ENCODE assay signal across 24 mouse cellular contexts in the genomic region with DNA sequence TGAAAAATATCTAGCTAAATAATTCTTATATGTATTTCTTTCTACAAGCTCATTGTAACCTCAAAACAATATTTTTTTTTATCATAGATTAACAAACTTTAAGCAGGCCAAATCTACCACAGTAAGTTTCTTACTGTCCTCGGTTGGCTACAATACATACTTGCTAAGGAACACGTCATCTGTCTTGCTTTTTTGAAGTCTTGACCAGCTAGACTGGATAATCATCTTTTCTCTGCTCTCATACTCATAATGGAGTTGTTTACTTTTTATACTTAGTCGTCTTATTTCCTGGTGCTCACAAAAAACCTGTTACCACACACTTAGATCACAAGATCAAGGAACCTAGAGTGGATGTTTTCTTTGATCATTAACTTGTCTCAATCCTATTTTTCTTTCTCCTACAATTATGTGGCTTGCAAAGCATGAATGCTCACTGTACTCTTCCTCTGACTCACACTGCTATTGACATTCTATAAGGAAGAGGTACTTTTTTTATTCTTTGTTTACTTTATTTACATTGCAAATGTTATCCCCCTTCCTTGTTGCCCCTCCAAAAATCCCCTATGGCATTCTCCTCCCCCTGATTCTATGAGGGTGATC.
DNase-seq lines count a peak whose midpoint lies in the region; ATAC-seq and TF ChIP-seq lines count a peak whose summit lies in the region.
"Had no signal": no experiment of that assay in that cellular context is flagged by ENCODE, and none has a peak within 500 bp of the region (broad histone marks: within the 10 kb centered on the region; RNA-seq: fewer than 3 reads in every experiment).

No protein-coding gene starts in this region.

- no peak overlapping the region for H3K9ac ChIP-seq in embryonic facial prominence, embryonic 14.5 days (ENCODE audit: low read depth, low read length)
- no peak overlapping the region for H3K9ac ChIP-seq in kidney, postnatal 0 days (ENCODE audit: low read depth, low read length)
- no peak overlapping the region for H3K9ac ChIP-seq in stomach, embryonic 16.5 days (ENCODE audit: low read length)
- H3K9ac ChIP-seq in intestine, postnatal 0 days (ENCODE audit: low read depth, low read length) = no peak overlapping the region
- H3K9ac ChIP-seq: embryonic facial prominence, embryonic 15.5 days; heart, embryonic 12.5 days; heart, embryonic 15.5 days; hindbrain, embryonic 13.5 days had no signal

- H3K4me3 ChIP-seq in embryonic facial prominence, embryonic 14.5 days (ENCODE audit: low read depth, low read length) = no peak overlapping the region
- no peak overlapping the region for H3K4me3 ChIP-seq in embryonic facial prominence, embryonic 10.5 days
- H3K4me3 ChIP-seq in kidney, postnatal 0 days (replicated peaks; ENCODE audit: low read depth, low read length) = no peak overlapping the region
- no peak overlapping the region for H3K4me3 ChIP-seq in stomach, embryonic 16.5 days (replicated peaks; ENCODE audit: low read length)
- H3K4me3 ChIP-seq in intestine, postnatal 0 days (ENCODE audit: low read depth, low read length) = no peak overlapping the region
- H3K4me3 ChIP-seq: embryonic facial prominence, embryonic 15.5 days; heart, embryonic 12.5 days; heart, embryonic 15.5 days; hindbrain, embryonic 10.5 days; hindbrain, embryonic 13.5 days had no signal

- H3K27me3 ChIP-seq in embryonic facial prominence, embryonic 14.5 days (replicated peaks; ENCODE audit: control insufficient read depth, insufficient read depth, low read length) = no peaks in the 10 kb centered on the region
- H3K27me3 ChIP-seq in embryonic facial prominence, embryonic 10.5 days (replicated peaks; ENCODE audit: low read depth, poor library complexity, severe bottlenecking) = no peaks in the 10 kb centered on the region
- H3K27me3 ChIP-seq in kidney, postnatal 0 days (ENCODE audit: insufficient read depth, low read length) = no peaks in the 10 kb centered on the region
- H3K27me3 ChIP-seq in Patski = no peaks in the 10 kb centered on the region
- H3K27me3 ChIP-seq in stomach, embryonic 16.5 days (ENCODE audit: control insufficient read depth, insufficient read depth, low read length) = no peaks in the 10 kb centered on the region
- no peaks in the 10 kb centered on the region for H3K27me3 ChIP-seq in intestine, postnatal 0 days (replicated peaks; ENCODE audit: control insufficient read depth, insufficient read depth, low read length)
- H3K27me3 ChIP-seq: embryonic facial prominence, embryonic 15.5 days; heart, embryonic 12.5 days; heart, embryonic 15.5 days; hindbrain, embryonic 13.5 days had no signal

- H3K27ac ChIP-seq in embryonic facial prominence, embryonic 14.5 days (replicated peaks; ENCODE audit: low read depth, low read length) = no peak overlapping the region
- no peak overlapping the region for H3K27ac ChIP-seq in embryonic facial prominence, embryonic 10.5 days (replicated peaks)
- H3K27ac ChIP-seq in kidney, postnatal 0 days = no peak overlapping the region
- peak overlapping the region; percentile 62; the same call in 1 of the 2 replicates for H3K27ac ChIP-seq in stomach, embryonic 16.5 days (ENCODE audit: low read length)
- H3K27ac ChIP-seq in intestine, postnatal 0 days (ENCODE audit: low read depth, low read length) = no peak overlapping the region
- H3K27ac ChIP-seq: embryonic facial prominence, embryonic 15.5 days; heart, embryonic 15.5 days; hindbrain, embryonic 10.5 days; hindbrain, embryonic 13.5 days had no signal

- DNase-seq in embryonic facial prominence, embryonic 14.5 days (ENCODE audit: low spot score) = peak; percentile 11
- no peak for DNase-seq in embryonic facial prominence, embryonic 10.5 days (ENCODE audit: low spot score)
- DNase-seq in kidney, postnatal 0 days (ENCODE audit: low spot score) = peak; percentile 25
- no peak for DNase-seq in kidney, adult 8-10 months
- DNase-seq in Patski (ENCODE audit: low read depth, low spot score) = peak; percentile 54
- DNase-seq in embryo, embryonic 11 days = no peak
- DNase-seq: adrenal gland, postnatal 10 days; adrenal gland, postnatal 36 days; cerebellum, adult 18-20 months; cerebellum, adult 9-11 months; cerebellum, postnatal 25 days; gastrocnemius, postnatal 25 days; heart, adult 18-20 months; heart, postnatal 10 days; heart, postnatal 36 days had no signal

- CTCF ChIA-PET in Patski (lab: Charles Lee) = no interaction called here

- H3K9me3 ChIP-seq in embryonic facial prominence, embryonic 14.5 days (ENCODE audit: control insufficient read depth, low read length) = no peaks in the 10 kb centered on the region
- no peaks in the 10 kb centered on the region for H3K9me3 ChIP-seq in embryonic facial prominence, embryonic 10.5 days
- H3K9me3 ChIP-seq in kidney, postnatal 0 days (replicated peaks; ENCODE audit: low read length) = no peaks in the 10 kb centered on the region
- no peaks in the 10 kb centered on the region for H3K9me3 ChIP-seq in stomach, embryonic 16.5 days (replicated peaks; ENCODE audit: control insufficient read depth, low read length)
- H3K9me3 ChIP-seq in intestine, postnatal 0 days (ENCODE audit: control insufficient read depth) = no peaks in the 10 kb centered on the region
- H3K9me3 ChIP-seq: embryonic facial prominence, embryonic 15.5 days; heart, embryonic 12.5 days; heart, embryonic 15.5 days; hindbrain, embryonic 10.5 days; hindbrain, embryonic 13.5 days had no signal

- peak; percentile 47; the same call in 1 of the 2 replicates for ATAC-seq in embryonic facial prominence, embryonic 14.5 days (ENCODE audit: low read depth)
- ATAC-seq in kidney, postnatal 0 days (replicated peaks; ENCODE audit: low FRiP score, low read depth) = peak; percentile 21; the same call in 1 of the 2 replicates
- ATAC-seq in Patski = peak; percentile 88
- ATAC-seq in stomach, embryonic 16.5 days (ENCODE audit: insufficient read depth, low FRiP score) = peak; percentile 44; the same call in 1 of the 2 replicates
- no peak for ATAC-seq in intestine, postnatal 0 days
- ATAC-seq: forebrain, embryonic 14.5 days; hindbrain, embryonic 16.5 days had no signal

- H3K4me2 ChIP-seq in embryonic facial prominence, embryonic 14.5 days (ENCODE audit: low read depth, low read length) = no peak overlapping the region
- H3K4me2 ChIP-seq in kidney, postnatal 0 days (ENCODE audit: low read length) = no peak overlapping the region
- no peak overlapping the region for H3K4me2 ChIP-seq in stomach, embryonic 16.5 days (ENCODE audit: low read depth, low read length)
- no peak overlapping the region for H3K4me2 ChIP-seq in intestine, postnatal 0 days (replicated peaks; ENCODE audit: low read depth)
- H3K4me2 ChIP-seq: embryonic facial prominence, embryonic 15.5 days; heart, embryonic 12.5 days; heart, embryonic 15.5 days; hindbrain, embryonic 13.5 days had no signal

- no peaks in the 10 kb centered on the region for H3K4me1 ChIP-seq in embryonic facial prominence, embryonic 14.5 days (ENCODE audit: control insufficient read depth, insufficient read depth, low read length)
- H3K4me1 ChIP-seq in embryonic facial prominence, embryonic 10.5 days = no peaks in the 10 kb centered on the region
- no peaks in the 10 kb centered on the region for H3K4me1 ChIP-seq in kidney, postnatal 0 days (replicated peaks; ENCODE audit: insufficient read depth, low read length)
- no peaks in the 10 kb centered on the region for H3K4me1 ChIP-seq in stomach, embryonic 16.5 days (ENCODE audit: control insufficient read depth, insufficient read depth, low read length)
- no peaks in the 10 kb centered on the region for H3K4me1 ChIP-seq in intestine, postnatal 0 days (replicated peaks; ENCODE audit: control insufficient read depth, insufficient read depth, low read length)
- H3K4me1 ChIP-seq: embryonic facial prominence, embryonic 15.5 days; heart, embryonic 12.5 days; heart, embryonic 15.5 days; hindbrain, embryonic 10.5 days; hindbrain, embryonic 13.5 days had no signal

- in situ Hi-C loops in Patski (cut with MboI; ENCODE audit: low pct_unique_long_range_greater_than_20kb) = no loop called here

- no peaks in the 10 kb centered on the region for H3K36me3 ChIP-seq in embryonic facial prominence, embryonic 14.5 days (ENCODE audit: control insufficient read depth, insufficient read depth, low read length)
- H3K36me3 ChIP-seq in embryonic facial prominence, embryonic 10.5 days (replicated peaks) = no peaks in the 10 kb centered on the region
- no peaks in the 10 kb centered on the region for H3K36me3 ChIP-seq in kidney, postnatal 0 days (ENCODE audit: insufficient read depth, low read length)
- no peaks in the 10 kb centered on the region for H3K36me3 ChIP-seq in stomach, embryonic 16.5 days (ENCODE audit: control insufficient read depth, insufficient read depth, low read length)
- H3K36me3 ChIP-seq in intestine, postnatal 0 days (ENCODE audit: control insufficient read depth, insufficient read depth) = no peaks in the 10 kb centered on the region
- H3K36me3 ChIP-seq: embryonic facial prominence, embryonic 15.5 days; heart, embryonic 12.5 days; heart, embryonic 15.5 days; hindbrain, embryonic 10.5 days; hindbrain, embryonic 13.5 days had no signal

- 65% methylated on average over 3 of the region's 3 CpGs for WGBS in embryonic facial prominence, embryonic 14.5 days
- WGBS in embryonic facial prominence, embryonic 10.5 days = 82% methylated on average over 3 of the region's 3 CpGs
- whole genome bisulfite sequencing in kidney, postnatal 0 days = 65% methylated on average over 3 of the region's 3 CpGs
- WGBS in stomach, embryonic 16.5 days = 54% methylated on average over 3 of the region's 3 CpGs
- WGBS in intestine, postnatal 0 days = 65% methylated on average over 3 of the region's 3 CpGs

- TF ChIP-seq CTCF in kidney, postnatal 0 days (IDR thresholded peaks at IDR 0.05; ENCODE audit: low read depth) = no peak
- no peak for TF ChIP-seq CTCF in Patski (IDR thresholded peaks at IDR 0.05)
- TF ChIP-seq CTCF in intestine, postnatal 0 days (IDR thresholded peaks at IDR 0.05; ENCODE audit: low read depth) = no peak

- POLR2A ChIA-PET in Patski (lab: Charles Lee) = no interaction called here

Comparison
In these comparisons a context has a peak if more than half of its experiments do, and no peak if none do; other contexts are left out.
1. DNase-seq: peak in embryonic facial prominence, embryonic 14.5 days (single experiment), kidney, postnatal 0 days (single experiment) and Patski (single experiment); none in embryonic facial prominence, embryonic 10.5 days (single experiment), kidney, adult 8-10 months (0 of 2) and embryo, embryonic 11 days (single experiment).